Mouse (Mus musculus) stomach, postnatal 0 days (tissue): Measurements from ENCODE around the gene Egfl7.

Source experiments
- CTCF ChIP-seq: IDR thresholded peaks from 2 replicates; pipeline ENCODE4 v1.5.1; 2016; ENCODE audit warnings: antibody characterized with exemption, low read depth, mild to moderate bottlenecking, moderate library complexity
- EP300 ChIP-seq: optimal IDR thresholded peaks from 2 replicates; pipeline ENCODE3; 2016; ENCODE audit warnings: antibody characterized with exemption

DNA sequence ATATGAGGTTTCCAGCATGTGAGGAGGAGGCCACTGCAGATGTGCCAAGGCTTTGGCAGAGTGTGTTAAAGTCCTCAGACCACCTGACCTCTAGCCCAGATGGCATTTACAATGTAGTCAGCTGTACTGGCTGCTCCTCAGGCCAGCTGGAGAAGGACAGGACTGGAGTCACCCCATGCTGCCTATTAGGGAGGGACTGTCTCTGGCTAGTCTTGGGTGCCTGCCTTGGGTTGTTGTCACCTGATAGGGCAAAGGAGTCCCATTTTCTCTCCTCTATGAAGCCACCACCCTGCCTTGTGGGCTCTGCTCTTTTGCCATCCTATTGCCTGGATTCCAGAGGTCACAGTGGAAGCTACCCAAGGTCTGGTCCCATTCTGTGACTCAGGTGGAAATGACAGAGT, 29.4 kb downstream of the Egfl7 start:
- TF ChIP-seq EP300 (no peak), CTCF (no peak)
